ENCODE assay signal across 8 mouse cellular contexts in the genomic region with DNA sequence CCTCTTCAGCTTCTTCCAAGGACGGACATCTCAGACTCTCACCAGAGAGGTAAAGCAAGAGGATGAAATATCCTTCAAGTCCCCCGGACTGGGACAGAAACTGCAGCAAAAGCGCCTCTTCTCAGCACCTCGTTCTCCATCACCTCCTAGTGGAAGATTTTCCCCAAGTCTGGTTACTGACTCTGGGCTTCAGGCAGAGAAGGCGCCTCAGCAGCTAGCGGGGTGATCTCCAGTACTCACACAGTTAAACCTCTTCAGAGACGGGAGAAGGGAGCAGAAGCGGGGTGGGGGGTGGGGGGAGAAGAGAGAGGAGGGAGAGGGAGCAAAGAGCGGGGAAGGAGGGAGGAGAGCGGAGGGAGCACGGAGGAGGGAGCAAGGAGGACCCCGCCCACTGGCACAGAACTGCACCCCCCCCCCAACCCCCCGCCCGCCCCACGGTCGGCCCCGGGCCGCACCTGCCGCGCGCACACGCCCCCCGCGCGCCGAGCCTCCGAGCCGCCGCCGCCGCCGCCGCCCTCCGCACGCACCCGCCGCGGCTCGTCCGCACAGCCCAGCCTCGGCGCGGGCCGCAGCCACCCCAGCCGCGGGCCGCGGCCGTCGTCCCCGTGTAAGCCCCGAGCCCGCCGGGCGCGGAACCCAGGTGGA. TPM values are rescaled to one million over a fixed set of nuclear protein-coding genes. Genes with fewer than 3 reads are reported as not detected.
DNase-seq lines count a peak whose midpoint lies in the region; ATAC-seq and TF ChIP-seq lines count a peak whose summit lies in the region.

No protein-coding gene starts in this region.

- peak overlapping the region; percentile 36 for H3K9ac ChIP-seq in heart, embryonic 15.5 days
- H3K9ac ChIP-seq in liver, postnatal 0 days (replicated peaks) = no peak overlapping the region

- H3K27me3 ChIP-seq in heart, embryonic 15.5 days = peaks cover 36% of the 10 kb centered on the region
- H3K27me3 ChIP-seq in liver, postnatal 0 days (ENCODE audit: insufficient read depth, low read length) = peaks cover 29% of the 10 kb centered on the region

- no peak for TF ChIP-seq CTCF in liver, postnatal 0 days (IDR thresholded peaks at IDR 0.05; ENCODE audit: low read depth)

- no peak overlapping the region for H3K27ac ChIP-seq in heart, embryonic 15.5 days
- H3K27ac ChIP-seq in liver, postnatal 0 days (ENCODE audit: low read depth) = no peak overlapping the region

- peaks cover 13% of the 10 kb centered on the region for H3K4me1 ChIP-seq in heart, embryonic 15.5 days (replicated peaks)
- H3K4me1 ChIP-seq in liver, postnatal 0 days (ENCODE audit: insufficient read depth) = 0 out of 2 replicates have a peak, but pooled peaks cover 2% of the 10 kb centered on the region

- DNase-seq in adrenal gland, postnatal 25 days = peak; percentile 4
- DNase-seq in adrenal gland, postnatal 4 days (ENCODE audit: low spot score in 2 of 2) = no peak
- peak; percentile 75 for DNase-seq in embryo, embryonic 10.5 days (ENCODE audit: low spot score)
- DNase-seq in layer of hippocampus, adult 9-10 months (ENCODE audit: low spot score) = peak; percentile 8
- peak; percentile 17 for DNase-seq in liver, postnatal 0 days
- DNase-seq in right cerebral cortex, postnatal 10 days (ENCODE audit: low spot score in 2 of 2) = peak; percentile 82 to 86
- DNase-seq in thymus, adult 18-20 months = no peak

- under 1% methylated on average over 24 of the region's 56 CpGs for WGBS in heart, embryonic 15.5 days
- 0% methylated on average over 16 of the region's 56 CpGs for WGBS in liver, postnatal 0 days (ENCODE audit: insufficient replicate concordance)

- H3K4me2 ChIP-seq in heart, embryonic 15.5 days = peak overlapping the region; percentile 96
- H3K4me2 ChIP-seq in liver, postnatal 0 days (ENCODE audit: low read depth, low read length) = peak overlapping the region; percentile 71

- H3K4me3 ChIP-seq in heart, embryonic 15.5 days = peak overlapping the region; percentile 58
- peak overlapping the region; percentile 33 for H3K4me3 ChIP-seq in liver, postnatal 0 days (ENCODE audit: low read depth, low read length)

- ATAC-seq in heart, embryonic 15.5 days (replicated peaks; ENCODE audit: insufficient number of reproducible peaks, insufficient read depth, low FRiP score, low read depth) = no peak; the same call in 1 of the 2 replicates
- no peak for ATAC-seq in liver, postnatal 0 days

- no peak for TF ChIP-seq EP300 in liver, postnatal 0 days (IDR thresholded peaks at IDR 0.05; ENCODE audit: low read depth)

- no peaks in the 10 kb centered on the region for H3K9me3 ChIP-seq in heart, embryonic 15.5 days (replicated peaks)
- no peaks in the 10 kb centered on the region for H3K9me3 ChIP-seq in liver, postnatal 0 days (ENCODE audit: low read length)

- no peaks in the 10 kb centered on the region for H3K36me3 ChIP-seq in heart, embryonic 15.5 days
- no peaks in the 10 kb centered on the region for H3K36me3 ChIP-seq in liver, postnatal 0 days (replicated peaks; ENCODE audit: insufficient read depth, low read length)

RNA-seq across cellular contexts. Expression of a gene that starts 0.7 kb away (rescaled TPM):
- total RNA-seq in adrenal gland, postnatal 25 days (2021) = 0.85 TPM in 1 of 2 replicates, not detected in the other
- total RNA-seq in adrenal gland, postnatal 4 days (2021) = 1 to 10 TPM; 4.4 to 4.5 TPM
- polyA plus RNA-seq in heart, embryonic 15.5 days (2015; fragmentation: Nextera tagmentation; extraction: Ambion mirVana) = 0.44 and 0.79 TPM in 2 replicates
- 0.04 TPM in 1 of 2 replicates, not detected in the other for polyA plus RNA-seq in liver, postnatal 0 days (2015; fragmentation: Nextera tagmentation; extraction: Ambion mirVana)

Comparison
In these comparisons a context has a peak if more than half of its experiments do, and no peak if none do; other contexts are left out.
1. DNase-seq: peak in adrenal gland, postnatal 25 days (single experiment), embryo, embryonic 10.5 days (single experiment), layer of hippocampus, adult 9-10 months (single experiment), liver, postnatal 0 days (single experiment) and right cerebral cortex, postnatal 10 days (2 of 2); none in adrenal gland, postnatal 4 days (0 of 2) and thymus, adult 18-20 months (0 of 2).